Mouse (Mus musculus) telencephalon, adult 2 months (tissue): ENCODE measurements around the gene Ick.
"Not testable (repeated sequence)": the region's sequence is repeated elsewhere in the genome, so short reads cannot be mapped to it uniquely, and the experiment has no call there.

Experiments
- DNase-seq: peaks from one replicate; pipeline ENCODE4 v3.0.0-alpha.2; 2011; ENCODE audit warnings: low read depth, low spot score

Gene Ick

DNA sequence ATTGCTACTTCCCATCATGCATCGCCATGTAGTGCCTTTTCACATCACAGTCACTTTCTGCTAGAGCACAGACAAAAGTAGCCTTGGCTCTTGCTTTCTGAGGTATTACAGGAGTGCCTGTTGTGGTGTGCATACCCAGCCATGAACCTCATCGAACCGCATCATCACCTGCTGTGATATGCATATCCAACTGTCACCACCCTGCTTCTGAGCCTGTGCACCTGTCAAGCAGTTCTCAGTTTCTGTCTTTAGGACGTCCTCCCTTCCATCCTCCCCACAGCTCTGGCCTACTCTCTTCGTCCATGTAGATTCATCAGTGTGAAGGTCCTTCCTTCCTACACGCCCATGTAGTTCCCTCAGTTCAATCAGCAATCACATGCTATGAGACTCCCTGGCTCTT, 39.2 kb downstream of the Ick start:
- DNase-seq: no peak

- not testable (repeated sequence) for DNase-seq
Observed at GRCm38 (mm10) chr9:78149770-78150169, 40.8 kb downstream of the Ick start.

- no peak for DNase-seq
Observed at GRCm38 (mm10) chr9:78154211-78154977, 45.4 kb downstream of the Ick start.

GRCm38 (mm10) chr9:78157221-78157620, 48.2 kb downstream of the Ick start:
- no peak for DNase-seq

GRCm38 (mm10) chr9:78163291-78163690, 54.3 kb downstream of the Ick start:
- no peak for DNase-seq

DNA sequence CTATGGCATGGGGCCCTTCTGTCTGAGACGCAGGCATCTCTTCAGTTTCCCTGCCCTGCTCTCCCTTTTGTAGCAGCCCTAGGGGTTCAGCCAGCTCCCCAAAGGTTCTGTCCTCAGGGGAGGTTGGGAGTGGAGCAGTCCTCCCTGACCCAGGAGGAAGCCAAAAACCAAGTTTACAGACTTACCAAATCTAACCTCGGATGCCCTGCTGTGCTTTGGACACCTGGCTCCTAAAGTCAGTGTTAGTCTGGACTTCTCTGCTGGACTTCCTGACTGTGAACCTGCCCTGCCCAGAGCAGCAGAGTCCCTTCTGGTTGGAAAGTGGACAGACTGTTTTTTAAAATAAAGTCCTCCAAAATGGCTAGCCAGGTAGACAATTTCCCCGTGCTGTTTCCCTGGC, 55.7 kb downstream of the Ick start:
- no peak for DNase-seq

- no peak for DNase-seq
Observed at GRCm38 (mm10) chr9:78165454-78165853, 56.5 kb downstream of the Ick start.

DNA sequence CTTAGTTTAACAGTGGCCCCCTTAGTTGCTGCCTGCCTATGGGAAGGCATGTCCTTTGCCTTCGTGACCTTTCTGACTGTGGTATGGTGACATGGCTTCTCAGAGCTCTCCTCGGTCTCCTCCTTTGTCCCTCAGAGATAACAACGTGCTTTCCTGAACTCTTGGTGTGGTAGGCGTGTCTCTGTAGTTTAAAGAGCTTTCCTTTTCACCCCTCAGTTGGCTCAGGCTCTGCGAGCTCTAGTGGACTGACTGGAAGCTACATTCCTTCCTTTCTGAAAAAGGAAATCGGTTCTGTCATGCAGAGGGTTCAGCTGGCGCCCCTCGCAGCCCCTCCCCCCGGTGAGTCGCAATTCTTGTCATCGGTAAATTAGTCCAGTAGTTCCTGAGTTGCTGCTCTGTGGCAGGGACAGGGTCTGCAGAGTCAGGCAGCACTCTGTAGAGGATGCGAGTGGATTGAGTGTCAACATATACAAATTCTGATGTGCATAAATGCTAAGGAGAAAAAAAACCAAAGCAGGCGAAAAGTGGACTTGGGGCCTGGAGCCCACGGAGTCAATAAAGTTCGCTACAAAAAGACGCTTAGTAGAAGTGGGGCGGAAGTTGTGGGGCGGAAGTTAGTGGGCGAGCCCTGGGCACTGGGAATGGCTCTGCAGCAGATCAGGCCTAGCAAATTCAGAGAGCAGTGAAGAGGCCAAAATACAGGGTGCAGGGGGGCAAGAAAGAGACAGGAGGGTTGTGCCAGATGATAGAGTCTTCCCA, 57.9 kb downstream of the Ick start:
- no peak for DNase-seq

DNA sequence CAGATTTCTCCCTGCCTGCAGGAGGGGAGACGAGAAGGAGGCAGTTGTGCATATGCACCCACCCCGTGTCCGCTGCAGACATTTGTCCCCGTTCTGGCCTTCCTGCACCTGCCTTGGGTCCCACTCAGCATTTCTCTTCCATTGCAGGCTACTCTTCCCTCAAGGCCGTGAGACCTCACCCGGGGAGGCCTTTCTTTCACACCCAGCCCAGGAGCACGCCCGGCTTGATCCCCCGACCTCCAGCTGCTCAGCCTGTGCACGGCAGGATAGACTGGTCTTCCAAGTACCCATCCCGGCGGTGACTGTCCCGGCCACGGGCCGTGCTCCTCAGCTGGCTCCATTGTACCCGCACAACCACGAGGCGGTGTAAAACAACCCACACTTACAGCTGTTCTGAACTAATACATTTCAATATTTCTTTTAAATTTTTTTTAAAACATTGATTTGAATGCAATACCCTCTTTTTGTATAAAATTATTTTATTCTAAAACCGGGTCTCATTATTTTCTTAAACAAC, 58.5 kb downstream of the Ick start:
- no peak for DNase-seq

- no peak for DNase-seq
Observed at GRCm38 (mm10) chr9:78168864-78169263, 59.9 kb downstream of the Ick start.

DNA sequence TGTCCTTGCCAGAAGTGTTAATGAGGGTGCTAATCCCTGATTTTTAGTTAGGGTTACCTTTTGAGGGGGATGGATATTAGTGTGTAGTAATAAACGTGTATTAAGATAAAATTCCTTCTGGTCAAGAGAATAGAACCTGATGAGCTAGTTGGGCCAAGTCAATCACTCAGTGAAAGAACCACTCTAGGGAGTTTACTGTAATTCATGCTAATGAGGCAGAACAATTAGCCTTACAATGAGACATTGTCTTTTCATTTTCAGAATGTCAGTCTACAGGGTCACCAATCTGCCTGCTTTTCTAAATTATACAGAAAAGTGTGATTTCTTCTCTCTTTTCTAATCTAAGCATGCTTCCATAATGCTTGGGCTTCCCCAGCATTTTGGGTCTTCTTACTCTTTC, 65.0 kb downstream of the Ick start:
- no peak for DNase-seq

- not testable (repeated sequence) for DNase-seq
Observed at GRCm38 (mm10) chr9:78174925-78175276, 65.9 kb downstream of the Ick start.

GRCm38 (mm10) chr9:78175277-78176200, 66.5 kb downstream of the Ick start:
- DNase-seq: peak; percentile 93

GRCm38 (mm10) chr9:78176201-78176727, 67.3 kb downstream of the Ick start:
- DNase-seq: peak; percentile 76

DNA sequence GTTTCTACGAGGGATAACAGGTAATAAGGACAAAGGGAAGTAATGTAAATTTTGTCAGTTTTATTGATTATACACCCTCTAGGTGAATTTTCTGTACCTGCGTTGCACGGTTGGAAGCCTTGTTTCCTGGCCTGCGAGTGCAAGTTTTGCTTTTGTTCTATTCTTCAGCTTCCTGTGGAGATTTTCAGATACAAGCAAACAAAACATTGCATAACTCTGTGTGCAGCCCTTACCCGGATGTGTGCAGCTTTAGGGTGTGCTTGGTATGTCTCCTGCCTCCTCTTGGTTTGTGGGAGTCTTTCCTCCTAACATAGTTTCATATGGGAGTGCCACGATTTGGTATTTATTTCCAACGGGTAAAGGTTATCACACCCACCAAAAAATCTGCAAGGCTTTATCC, 67.8 kb downstream of the Ick start:
- DNase-seq: no peak

DNA sequence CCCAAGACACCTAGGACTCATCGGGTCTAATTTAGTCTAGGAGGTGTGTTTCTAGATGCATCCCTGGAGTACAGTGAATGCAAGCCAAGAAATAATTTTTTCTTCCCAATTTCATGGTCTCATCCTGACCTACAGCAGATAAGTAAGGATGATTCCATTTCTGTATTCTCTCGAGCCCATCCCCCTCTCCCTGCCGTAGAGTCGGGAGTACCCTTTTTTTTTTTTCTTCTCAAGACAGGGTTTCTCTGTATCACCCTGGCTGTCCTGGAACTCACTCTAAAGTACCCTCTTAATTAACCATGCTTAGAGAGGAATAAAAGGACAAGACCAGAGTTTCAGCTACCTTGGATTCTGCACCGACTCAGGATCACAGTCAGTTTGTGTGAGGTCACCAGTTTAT, 69.2 kb downstream of the Ick start:
- no peak for DNase-seq

DNA sequence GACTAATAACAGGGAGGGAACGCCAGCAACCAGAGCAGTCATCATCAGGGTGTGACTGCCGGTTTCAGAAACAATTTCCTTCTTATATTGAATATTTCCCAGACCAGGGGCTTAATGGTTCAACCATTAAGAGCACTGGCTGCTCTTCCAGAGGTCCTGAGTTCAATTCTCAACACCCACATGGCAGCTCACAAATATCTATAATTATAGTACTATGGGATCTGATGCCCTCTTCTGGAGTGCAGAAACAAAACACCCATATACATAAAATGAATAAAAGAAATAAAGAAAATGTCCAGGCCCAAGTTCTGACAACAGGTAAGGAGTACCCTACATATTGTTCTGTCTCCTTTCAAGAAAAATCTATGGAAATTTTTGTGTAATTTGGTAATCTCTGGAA, 70.1 kb downstream of the Ick start:
- DNase-seq: no peak

DNA sequence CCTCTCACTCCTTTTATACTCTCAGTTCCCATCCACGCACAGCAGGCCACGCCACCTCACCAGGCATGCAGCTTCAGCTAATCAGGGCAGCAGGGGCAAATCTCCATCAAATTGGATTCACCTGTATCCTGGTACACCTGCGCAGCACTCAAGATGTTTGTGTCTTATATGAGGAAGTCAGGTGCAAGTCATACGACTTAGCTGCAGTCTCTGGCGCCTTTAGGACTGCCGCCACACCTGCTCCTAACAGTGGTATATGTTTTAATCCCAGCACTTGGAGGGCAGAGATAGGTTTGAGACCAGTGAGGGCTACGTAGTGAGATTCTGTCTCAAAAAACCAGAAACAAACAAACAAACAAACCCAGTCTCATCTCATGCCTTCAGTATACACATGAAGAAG, 73.5 kb downstream of the Ick start, which contains the start of gene Gsta4:
Gsta4 (plus strand) TSS at position 301 of the 400 bp plus-strand sequence.
- not testable (repeated sequence) for DNase-seq

GRCm38 (mm10) chr9:78185686-78186085, 76.7 kb downstream of the Ick start:
- DNase-seq: no peak

- no peak for DNase-seq
Observed at GRCm38 (mm10) chr9:78188910-78189309, 79.9 kb downstream of the Ick start.
